Mouse (Mus musculus) lung, embryonic 14.5 days (tissue): Measurements from ENCODE around the gene Tatdn3. TPM values are rescaled to one million over a fixed set of nuclear protein-coding genes. Genes with fewer than 3 reads are reported as not detected.

Source experiments
- ATAC-seq: fragments of 200-750 bp; cut with Nextera tagmentation; 2 replicates; pipeline ENCODE4 v1.8.0; 2017; ENCODE audit warnings: mild to moderate bottlenecking, moderate TSS enrichment, moderate library complexity; ENCODE audit not compliant: insufficient read depth
- DNase-seq: peaks from one replicate; pipeline ENCODE4 v3.0.0-alpha.2; 2015
- H3K27ac ChIP-seq: fragments of 300-500 bp; sonication (generic); 2 replicates; pipeline ENCODE4 v1.5.1; 2014; ENCODE audit warnings: low read depth, mild to moderate bottlenecking, moderate library complexity
- H3K27me3 ChIP-seq: fragments of 300-500 bp; sonication (generic); 2 replicates; pipeline ENCODE4 v1.6.1; 2014; ENCODE audit warnings: low read length, control low read depth; ENCODE audit not compliant: insufficient read depth
- H3K36me3 ChIP-seq: fragments of 300-500 bp; sonication (generic); 2 replicates; pipeline ENCODE4 v1.6.1; 2014; ENCODE audit warnings: control low read depth; ENCODE audit not compliant: insufficient read depth
- H3K4me1 ChIP-seq: fragments of 300-500 bp; sonication (generic); 2 replicates; pipeline ENCODE4 v1.6.1; 2014; ENCODE audit warnings: antibody characterized with exemption, control low read depth; ENCODE audit not compliant: insufficient read depth
- H3K4me2 ChIP-seq: fragments of 300-500 bp; sonication (generic); 2 replicates; pipeline ENCODE4 v1.6.1; 2014; ENCODE audit warnings: mild to moderate bottlenecking
- H3K4me3 ChIP-seq: fragments of 300-500 bp; sonication (generic); 2 replicates; pipeline ENCODE4 v1.5.1; 2014; ENCODE audit warnings: low read depth, low read length
- H3K9ac ChIP-seq: fragments of 300-500 bp; sonication (generic); 2 replicates; pipeline ENCODE4 v1.6.1; 2014
- H3K9me3 ChIP-seq: fragments of 300-500 bp; sonication (generic); 2 replicates; pipeline ENCODE4 v1.6.1; 2016; ENCODE audit warnings: low read depth, low read length, control low read depth
- CTCF ChIP-seq: IDR thresholded peaks from 2 replicates; pipeline ENCODE4 v1.5.1; 2016; ENCODE audit warnings: antibody characterized with exemption, low read depth
- WGBS: fragments of 180-500 bp; shearing (Covaris S2); extraction: QIAGEN DNeasy Blood & Tissue Kit; methylation state at CpG from one replicate; pipeline ENCODE4 v1.1.7; 2014; 5-methylcytosine and 5-hydroxymethylcytosine counted together
- polyA plus RNA-seq: library from polyadenylated mRNA; unstranded; fragments of >200 nt; fragmentation: Nextera tagmentation; extraction: Ambion mirVana; gene quantifications from 2 replicates; pipeline ENCODE4 v1.2.1, GENCODE M21; 2014

Tatdn3 gene
- polyA plus RNA-seq, 1 experiment from 2014 or later, result 12.7 TPM

- H3K4me1 ChIP-seq, result peaks cover 12% of the 10 kb centered on the region; the same call in 1 of the 2 replicates
- no peak for DNase-seq
- no peaks in the 10 kb centered on the region for H3K36me3 ChIP-seq
- WGBS, result 21% methylated on average over 5 of the region's 5 CpGs
- H3K27ac ChIP-seq, result no peak overlapping the region
- no peaks in the 10 kb centered on the region for H3K9me3 ChIP-seq
- H3K27me3 ChIP-seq, result peaks cover 6% of the 10 kb centered on the region; the same call in 1 of the 2 replicates
- H3K9ac ChIP-seq, result no peak overlapping the region
- peak overlapping the region; percentile 99 for H3K4me2 ChIP-seq
- TF ChIP-seq CTCF, result no peak
- peak overlapping the region; percentile 64 for H3K4me3 ChIP-seq
- ATAC-seq, result no peak
These were observed 36.4 kb upstream of the Tatdn3 start for GRCm38 (mm10) chr1:191099114-191099513.

DNA sequence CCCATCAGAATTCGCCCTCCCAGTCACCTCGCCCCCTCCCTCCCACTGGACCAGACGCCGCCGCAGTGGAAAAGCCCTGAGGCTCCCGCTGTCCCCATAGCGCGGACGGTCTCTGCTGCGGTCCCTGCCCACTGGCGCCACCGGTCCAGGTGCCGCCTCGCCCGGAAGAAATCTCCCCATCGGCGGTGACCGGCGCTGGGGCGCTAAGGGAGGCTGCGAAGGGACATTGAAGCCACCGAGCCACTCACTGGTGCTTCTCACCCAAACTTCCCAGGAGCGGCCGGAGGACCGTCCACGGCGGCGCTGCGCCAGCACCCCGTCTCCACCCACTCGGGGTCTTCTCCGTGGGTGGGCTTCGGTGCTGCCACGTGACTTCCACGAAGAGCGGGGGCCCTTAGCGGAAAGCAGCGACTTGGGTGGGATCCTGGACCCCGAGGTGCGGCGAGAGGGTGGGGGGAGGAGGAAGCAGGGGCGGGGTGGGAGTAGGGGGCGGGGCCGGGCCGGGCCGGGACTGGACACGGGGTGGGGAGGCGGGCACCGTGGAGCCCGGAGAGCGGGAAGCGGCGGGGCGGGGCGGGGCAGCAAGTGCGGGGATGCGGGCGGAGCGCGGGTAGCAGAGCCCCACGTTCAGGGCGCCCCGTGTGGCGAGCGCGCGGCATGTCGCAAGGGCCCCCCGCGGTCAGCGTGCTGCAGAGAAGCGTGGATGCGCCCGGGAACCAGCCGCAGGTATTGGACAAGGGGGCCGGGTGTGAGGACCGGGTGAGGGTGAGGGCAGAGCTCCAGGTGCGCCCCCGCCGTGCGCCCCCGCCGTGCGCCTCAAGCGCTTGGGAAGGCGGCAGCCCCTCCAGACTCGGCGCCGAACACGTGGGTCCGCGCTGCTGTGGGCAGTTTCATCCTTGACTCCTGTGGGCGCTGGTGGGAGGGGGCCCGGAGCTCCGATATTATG is 35.3 kb upstream of the Tatdn3 start, which contains the start of gene Batf3:
Batf3 (plus strand) TSS at position 46 of the 946 bp plus-strand sequence.
- Histone ChIP-seq H3K36me3 (no peaks in the 10 kb centered on the region), H3K4me2 (peak within 1 kb of the TSS; percentile 99), H3K9me3 (no peaks in the 10 kb centered on the region), H3K27me3 (peaks cover 6% of the 10 kb centered on the region; the same call in 1 of the 2 replicates), H3K4me3 (peak within 1 kb of the TSS; percentile 64), H3K9ac (peak within 1 kb of the TSS; percentile 53), H3K4me1 (peaks cover 12% of the 10 kb centered on the region; the same call in 1 of the 2 replicates), H3K27ac (no peak within 1 kb of the TSS)
- peak; percentile 70 for ATAC-seq
- peak; percentile 38; the same call in 1 of the 2 replicates for TF ChIP-seq CTCF
- peak; percentile 65 for DNase-seq
- under 1% methylated on average over 77 of the region's 95 CpGs for WGBS

DNA sequence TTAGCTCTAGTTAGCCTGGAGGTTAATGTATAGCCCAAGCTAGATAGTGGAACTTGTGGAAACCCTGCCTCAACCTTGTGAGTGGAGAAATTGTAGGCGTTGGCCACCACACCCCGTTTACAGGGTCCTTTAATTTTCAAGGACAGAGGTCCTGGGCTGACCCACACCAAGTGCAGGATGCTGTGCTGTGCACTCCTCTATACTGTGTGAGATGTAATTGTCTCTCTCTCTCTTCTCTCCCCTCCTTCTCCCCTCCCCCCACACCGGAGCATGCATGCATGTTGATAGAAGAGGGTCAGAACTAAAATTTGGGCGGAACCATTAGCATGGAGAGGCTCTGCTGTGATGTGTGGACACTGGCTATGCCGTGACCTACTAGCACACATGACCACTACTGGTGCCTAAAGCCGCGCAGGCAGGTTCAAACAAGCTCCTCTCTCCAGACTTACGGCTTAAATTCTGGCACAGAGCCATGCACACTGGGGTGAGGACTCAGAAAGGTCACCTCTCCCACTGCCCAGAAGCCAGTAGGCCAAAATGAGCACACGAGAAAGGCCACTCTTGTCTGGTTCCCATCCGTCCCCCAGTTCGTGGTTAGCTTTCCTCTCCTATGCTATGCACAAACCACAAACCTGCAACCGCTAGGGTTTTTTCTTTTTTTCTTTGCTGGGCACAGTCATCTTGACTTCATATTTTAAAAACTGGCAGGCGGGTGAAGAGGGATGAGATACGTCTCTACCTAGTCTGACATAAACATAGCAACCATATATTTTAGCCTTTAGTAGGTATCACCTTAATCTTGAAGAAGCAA is 34.3 kb upstream of the Tatdn3 start:
- TF ChIP-seq CTCF, result no peak
- peaks cover 6% of the 10 kb centered on the region; the same call in 1 of the 2 replicates for H3K27me3 ChIP-seq
- no peaks in the 10 kb centered on the region for H3K36me3 ChIP-seq
- peak overlapping the region; percentile 64 for H3K4me3 ChIP-seq
- DNase-seq (peak; percentile 44), ATAC-seq (peak; percentile 15; the same call in 1 of the 2 replicates)
- H3K4me2 ChIP-seq, result peak overlapping the region; percentile 99
- no peaks in the 10 kb centered on the region for H3K9me3 ChIP-seq
- peaks cover 17% of the 10 kb centered on the region; the same call in 1 of the 2 replicates for H3K4me1 ChIP-seq
- peak overlapping the region; percentile 53; the same call in 1 of the 2 replicates for H3K9ac ChIP-seq
- WGBS, result 37% methylated on average over 14 of the region's 14 CpGs
- H3K27ac ChIP-seq, result no peak overlapping the region

GRCm38 (mm10) chr1:191095019-191095418 is 32.3 kb upstream of the Tatdn3 start:
- Histone ChIP-seq H3K36me3 (no peaks in the 10 kb centered on the region), H3K4me1 (peaks cover 17% of the 10 kb centered on the region; the same call in 1 of the 2 replicates), H3K9ac (no peak overlapping the region), H3K4me2 (no peak overlapping the region), H3K4me3 (no peak overlapping the region), H3K9me3 (no peaks in the 10 kb centered on the region), H3K27me3 (peaks cover 6% of the 10 kb centered on the region; the same call in 1 of the 2 replicates), H3K27ac (no peak overlapping the region)
- no peak for ATAC-seq
- 62% methylated on average over 9 of the region's 9 CpGs for WGBS
- no peak for DNase-seq
- TF ChIP-seq CTCF, result peak; percentile 45

GRCm38 (mm10) chr1:191093578-191093977 is 30.8 kb upstream of the Tatdn3 start:
- Histone ChIP-seq H3K27me3 (0 out of 2 replicates have a peak, but pooled peaks cover under 1% of the 10 kb centered on the region), H3K9me3 (no peaks in the 10 kb centered on the region), H3K27ac (no peak overlapping the region), H3K4me2 (no peak overlapping the region), H3K4me1 (0 out of 2 replicates have a peak, but pooled peaks cover 7% of the 10 kb centered on the region), H3K4me3 (no peak overlapping the region), H3K36me3 (no peaks in the 10 kb centered on the region), H3K9ac (no peak overlapping the region)
- no peak for DNase-seq
- TF ChIP-seq CTCF, result no peak
- 42% methylated on average over 5 of the region's 5 CpGs for WGBS
- no peak for ATAC-seq

GRCm38 (mm10) chr1:191092050-191092449 is 29.3 kb upstream of the Tatdn3 start:
- 74% methylated on average over 8 of the region's 8 CpGs for WGBS
- TF ChIP-seq CTCF, result no peak
- no peak overlapping the region for H3K9ac ChIP-seq
- ATAC-seq, result no peak
- no peaks in the 10 kb centered on the region for H3K9me3 ChIP-seq
- no peaks in the 10 kb centered on the region for H3K36me3 ChIP-seq
- H3K4me3 ChIP-seq, result no peak overlapping the region
- 0 out of 2 replicates have a peak, but pooled peaks cover 5% of the 10 kb centered on the region for H3K4me1 ChIP-seq
- DNase-seq, result no peak
- H3K4me2 ChIP-seq, result no peak overlapping the region
- no peaks in the 10 kb centered on the region for H3K27me3 ChIP-seq
- no peak overlapping the region for H3K27ac ChIP-seq
